Mouse (Mus musculus): Measurements from ENCODE around the gene Gpat2. TPM values are rescaled to one million over a fixed set of nuclear protein-coding genes. Genes with fewer than 3 reads are reported as not detected.

The Gpat2 gene
- polyA plus RNA-seq, 1 experiment from 2014 or later = 0.10 TPM

GRCm38 (mm10) chr2:127482533-127482911 lies 57.5 kb downstream of the Gpat2 start:
- peak; percentile 57 for DNase-seq (ENCODE audit: low spot score)
- under 1% methylated on average over 21 of the region's 21 CpGs for WGBS
- Histone ChIP-seq H3K9me3 (replicated peaks) (no peaks in the 10 kb centered on the region), H3K27me3 (ENCODE audit: low read depth, poor library complexity, severe bottlenecking) (peaks cover 86% of the 10 kb centered on the region), H3K4me3 (peak overlapping the region; percentile 59), H3K4me1 (peaks cover 34% of the 10 kb centered on the region), H3K27ac (replicated peaks) (no peak overlapping the region; the same call in 1 of the 2 replicates), H3K36me3 (no peaks in the 10 kb centered on the region)

GRCm38 (mm10) chr2:127483001-127483400 lies 58.0 kb downstream of the Gpat2 start:
- under 1% methylated on average over 20 of the region's 21 CpGs for WGBS
- peaks cover 34% of the 10 kb centered on the region for H3K4me1 ChIP-seq
- peak overlapping the region; percentile 59 for H3K4me3 ChIP-seq
- H3K27ac ChIP-seq (replicated peaks) = no peak overlapping the region
- H3K27me3 ChIP-seq (ENCODE audit: low read depth, poor library complexity, severe bottlenecking) = peaks cover 86% of the 10 kb centered on the region
- no peaks in the 10 kb centered on the region for H3K9me3 ChIP-seq (replicated peaks)
- no peaks in the 10 kb centered on the region for H3K36me3 ChIP-seq
- peak; percentile 27 for DNase-seq (ENCODE audit: low spot score)

GRCm38 (mm10) chr2:127484476-127485170 lies 59.6 kb downstream of the Gpat2 start:
- peaks cover 34% of the 10 kb centered on the region for H3K4me1 ChIP-seq
- no peak overlapping the region for H3K27ac ChIP-seq (replicated peaks)
- WGBS = 7% methylated on average over 19 of the region's 19 CpGs
- DNase-seq (ENCODE audit: low spot score) = peak; percentile 70
- no peaks in the 10 kb centered on the region for H3K36me3 ChIP-seq
- no peaks in the 10 kb centered on the region for H3K9me3 ChIP-seq (replicated peaks)
- H3K27me3 ChIP-seq (ENCODE audit: low read depth, poor library complexity, severe bottlenecking) = peaks cover 72% of the 10 kb centered on the region
- peak overlapping the region; percentile 39 for H3K4me3 ChIP-seq

Other genes with a start within 250 kb of the Gpat2 start
- gene 1810024B03Rik, start 216.9 kb upstream of the Gpat2 start, polyA plus RNA-seq (2016; fragmentation: Nextera tagmentation; extraction: Ambion mirVana) = 2.9 and 3.1 TPM in 2 replicates
- 92.9 and 100 TPM in 2 replicates for gene Snrnp200, start 216.8 kb upstream of the Gpat2 start, polyA plus RNA-seq (2016; fragmentation: Nextera tagmentation; extraction: Ambion mirVana)
- 46.3 and 56.2 TPM in 2 replicates for gene Ciao1, start 177.4 kb upstream of the Gpat2 start, polyA plus RNA-seq (2016; fragmentation: Nextera tagmentation; extraction: Ambion mirVana)
- 25.6 and 30.1 TPM in 2 replicates for gene Tmem127, start 177.3 kb upstream of the Gpat2 start, polyA plus RNA-seq (2016; fragmentation: Nextera tagmentation; extraction: Ambion mirVana)
- gene Stard7, start 155.0 kb upstream of the Gpat2 start, polyA plus RNA-seq (2016; fragmentation: Nextera tagmentation; extraction: Ambion mirVana) = 81.9 and 86.0 TPM in 2 replicates
- gene Dusp2, start 89.0 kb upstream of the Gpat2 start, polyA plus RNA-seq (2016; fragmentation: Nextera tagmentation; extraction: Ambion mirVana) = 3.2 and 3.9 TPM in 2 replicates
- gene Astl, start 86.6 kb upstream of the Gpat2 start, polyA plus RNA-seq (2016; fragmentation: Nextera tagmentation; extraction: Ambion mirVana) = not detected in 2 replicates
- gene Adra2b, start 62.0 kb upstream of the Gpat2 start, polyA plus RNA-seq (2016; fragmentation: Nextera tagmentation; extraction: Ambion mirVana) = 2.6 and 2.8 TPM in 2 replicates
- 23.0 and 27.7 TPM in 2 replicates for gene Fahd2a, start 19.4 kb downstream of the Gpat2 start, polyA plus RNA-seq (2016; fragmentation: Nextera tagmentation; extraction: Ambion mirVana)
- 1.8 and 2.6 TPM in 2 replicates for gene Kcnip3, start 96.9 kb downstream of the Gpat2 start, polyA plus RNA-seq (2016; fragmentation: Nextera tagmentation; extraction: Ambion mirVana)
- 0.28 and 0.43 TPM in 2 replicates for gene Prom2, start 116.3 kb downstream of the Gpat2 start, polyA plus RNA-seq (2016; fragmentation: Nextera tagmentation; extraction: Ambion mirVana)
- 7.6 and 9.6 TPM in 2 replicates for gene Zfp661, start 161.9 kb downstream of the Gpat2 start, polyA plus RNA-seq (2016; fragmentation: Nextera tagmentation; extraction: Ambion mirVana)
- gene Mrps5, start 162.0 kb downstream of the Gpat2 start, polyA plus RNA-seq (2016; fragmentation: Nextera tagmentation; extraction: Ambion mirVana) = 169 and 178 TPM in 2 replicates
- 0.62 and 1.0 TPM in 2 replicates for gene Mal, start 231.5 kb downstream of the Gpat2 start, polyA plus RNA-seq (2016; fragmentation: Nextera tagmentation; extraction: Ambion mirVana)